Mouse (Mus musculus): ENCODE data around the gene Aff1. TPM values are rescaled to one million over a fixed set of nuclear protein-coding genes. Genes with fewer than 3 reads are reported as not detected.

The Aff1 gene
- total and polyA plus RNA-seq, 2 experiments: 4.1 to 6.5 TPM

DNA sequence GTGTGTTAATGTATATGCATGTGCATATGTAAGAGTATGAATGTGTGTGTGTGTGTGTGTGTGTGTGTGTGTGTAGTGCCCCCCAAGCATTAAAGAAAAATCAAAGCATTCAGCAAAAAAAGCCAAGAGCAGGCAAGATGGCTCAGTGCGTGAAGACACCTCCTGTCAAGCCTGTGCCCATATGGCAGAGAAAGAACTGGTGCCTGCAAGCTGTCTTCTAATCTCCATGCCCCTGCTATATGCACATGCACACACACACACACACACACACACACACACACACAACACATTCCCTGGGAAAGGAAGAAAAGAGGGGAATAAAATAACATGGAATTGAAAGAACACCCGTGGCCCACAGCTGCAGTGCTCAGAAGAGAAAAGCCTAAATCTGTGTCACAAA, 165.0 kb downstream of the Aff1 start:
- Histone ChIP-seq H3K9ac (ENCODE audit: low read depth, low read length) (no peak overlapping the region), H3K79me2 (ENCODE audit: control insufficient read depth, insufficient read depth, low read length) (no peaks in the 10 kb centered on the region), H3K4me3 (ENCODE audit: insufficient read depth, low read depth, low read length) (no peak overlapping the region), H3K27ac (replicated peaks; ENCODE audit: insufficient read depth, low read depth, low read length) (no peak overlapping the region), H3K27me3 (ENCODE audit: control insufficient read depth, insufficient read depth, low read length) (no peaks in the 10 kb centered on the region), H3K4me1 (ENCODE audit: control insufficient read depth, insufficient read depth, low read length) (peaks cover 4% of the 10 kb centered on the region; the same call in 1 of the 2 replicates), H3K36me3 (ENCODE audit: control insufficient read depth, insufficient read depth, low read length) (peaks cover 2% of the 10 kb centered on the region; the same call in 1 of the 2 replicates)
- no peak for DNase-seq (ENCODE audit: extremely low read depth, low read depth, low spot score)
- WGBS: 84% methylated on average over 2 of the region's 2 CpGs
- TF ChIP-seq POLR2A (IDR thresholded peaks at IDR 0.05; ENCODE audit: extremely low read depth, insufficient read depth, low read length) (no peak), CTCF (IDR thresholded peaks at IDR 0.05; ENCODE audit: low read depth, low read length) (no peak)

DNA sequence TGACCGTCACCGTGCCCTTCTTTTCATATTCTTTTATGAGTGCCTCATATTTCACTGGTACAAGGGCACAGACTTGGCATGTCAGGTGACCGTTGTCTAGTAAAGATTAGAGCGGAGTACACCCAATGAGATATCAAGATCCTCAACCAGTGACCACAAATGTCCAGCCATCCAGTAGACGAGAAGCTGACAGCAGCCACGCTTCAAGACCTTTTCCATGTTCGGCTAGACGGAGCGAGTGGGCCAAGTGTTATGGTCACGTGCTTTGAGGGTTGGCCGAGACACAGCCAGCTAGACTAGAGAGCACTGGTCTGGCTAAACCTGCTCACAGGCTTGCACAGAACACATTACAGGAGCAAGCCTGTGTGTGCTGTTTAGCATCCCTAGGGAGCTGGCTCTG, 168.4 kb downstream of the Aff1 start:
- TF ChIP-seq CTCF (IDR thresholded peaks at IDR 0.05; ENCODE audit: low read depth, low read length): no peak
- no peak for TF ChIP-seq POLR2A (IDR thresholded peaks at IDR 0.05; ENCODE audit: extremely low read depth, insufficient read depth, low read length)
- H3K27ac ChIP-seq (replicated peaks; ENCODE audit: insufficient read depth, low read depth, low read length): no peak overlapping the region
- H3K27me3 ChIP-seq (ENCODE audit: control insufficient read depth, insufficient read depth, low read length): no peaks in the 10 kb centered on the region
- WGBS: 98% methylated on average over 11 of the region's 11 CpGs
- H3K4me1 ChIP-seq (ENCODE audit: control insufficient read depth, insufficient read depth, low read length): peaks cover 4% of the 10 kb centered on the region; the same call in 1 of the 2 replicates
- DNase-seq (ENCODE audit: extremely low read depth, low read depth, low spot score): no peak
- no peaks in the 10 kb centered on the region for H3K79me2 ChIP-seq (ENCODE audit: control insufficient read depth, insufficient read depth, low read length)
- no peak overlapping the region for H3K4me3 ChIP-seq (ENCODE audit: insufficient read depth, low read depth, low read length)
- no peaks in the 10 kb centered on the region for H3K36me3 ChIP-seq (ENCODE audit: control insufficient read depth, insufficient read depth, low read length)
- no peak overlapping the region for H3K9ac ChIP-seq (ENCODE audit: low read depth, low read length)

DNA sequence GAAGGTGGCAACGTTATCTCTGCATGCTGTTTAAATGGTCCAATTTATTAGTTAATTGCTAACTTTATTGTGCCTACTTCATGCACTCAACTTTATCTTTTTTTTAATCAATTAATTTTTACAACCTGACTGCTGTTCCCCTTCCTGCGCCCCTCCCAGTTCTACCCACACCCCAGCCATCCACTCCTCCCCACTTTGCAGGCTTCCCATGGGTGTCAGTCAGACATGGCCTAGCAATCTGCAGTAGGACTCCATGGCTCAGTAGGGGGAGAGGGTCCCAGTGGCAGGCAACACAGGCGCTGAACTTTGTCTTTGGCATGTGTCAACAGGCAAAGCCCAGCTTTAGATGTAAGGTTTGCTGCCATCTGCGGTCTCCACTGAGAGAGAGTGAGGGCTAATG, 171.6 kb downstream of the Aff1 start:
- TF ChIP-seq POLR2A (IDR thresholded peaks at IDR 0.05; ENCODE audit: extremely low read depth, insufficient read depth, low read length): no peak
- TF ChIP-seq CTCF (IDR thresholded peaks at IDR 0.05; ENCODE audit: low read depth, low read length): no peak
- H3K79me2 ChIP-seq (ENCODE audit: control insufficient read depth, insufficient read depth, low read length): no peaks in the 10 kb centered on the region
- H3K27me3 ChIP-seq (ENCODE audit: control insufficient read depth, insufficient read depth, low read length): no peaks in the 10 kb centered on the region
- no peak for DNase-seq (ENCODE audit: extremely low read depth, low read depth, low spot score)
- WGBS: 91% methylated on average over 4 of the region's 4 CpGs
- H3K36me3 ChIP-seq (ENCODE audit: control insufficient read depth, insufficient read depth, low read length): no peaks in the 10 kb centered on the region; the same call in 1 of the 2 replicates
- no peak overlapping the region for H3K27ac ChIP-seq (replicated peaks; ENCODE audit: insufficient read depth, low read depth, low read length)
- no peak overlapping the region for H3K4me3 ChIP-seq (ENCODE audit: insufficient read depth, low read depth, low read length)
- H3K4me1 ChIP-seq (ENCODE audit: control insufficient read depth, insufficient read depth, low read length): no peaks in the 10 kb centered on the region
- H3K9ac ChIP-seq (ENCODE audit: low read depth, low read length): no peak overlapping the region

DNA sequence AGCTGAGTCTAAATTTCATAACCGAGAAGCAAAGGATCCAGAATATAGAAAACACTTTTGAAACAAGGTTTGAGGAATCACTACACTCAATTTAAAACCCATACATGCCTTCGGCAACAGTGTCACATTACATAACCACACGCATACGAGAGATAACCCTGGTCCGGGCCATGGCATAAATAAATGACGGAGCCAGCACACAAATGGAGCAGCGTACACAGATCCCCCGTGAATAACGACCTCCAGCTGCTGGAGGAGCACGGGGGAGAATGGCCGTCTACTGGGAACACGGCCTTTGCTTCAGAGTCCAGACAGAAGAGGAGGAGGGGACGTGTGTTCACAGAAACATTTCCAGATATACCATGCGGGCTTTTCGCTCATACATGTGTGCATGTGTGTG, 197.6 kb downstream of the Aff1 start:
- no peaks in the 10 kb centered on the region; the same call in 1 of the 2 replicates for H3K79me2 ChIP-seq (ENCODE audit: control insufficient read depth, insufficient read depth, low read length)
- DNase-seq (ENCODE audit: extremely low read depth, low read depth, low spot score): no peak
- 85% methylated on average over 15 of the region's 15 CpGs for WGBS
- no peak overlapping the region for H3K9ac ChIP-seq (ENCODE audit: low read depth, low read length)
- H3K27me3 ChIP-seq (ENCODE audit: control insufficient read depth, insufficient read depth, low read length): no peaks in the 10 kb centered on the region
- H3K4me3 ChIP-seq (ENCODE audit: insufficient read depth, low read depth, low read length): no peak overlapping the region
- TF ChIP-seq POLR2A (IDR thresholded peaks at IDR 0.05; ENCODE audit: extremely low read depth, insufficient read depth, low read length) (no peak), CTCF (IDR thresholded peaks at IDR 0.05; ENCODE audit: low read depth, low read length) (no peak)
- H3K36me3 ChIP-seq (ENCODE audit: control insufficient read depth, insufficient read depth, low read length): 0 out of 2 replicates have a peak, but pooled peaks cover 1% of the 10 kb centered on the region
- no peak overlapping the region for H3K27ac ChIP-seq (replicated peaks; ENCODE audit: insufficient read depth, low read depth, low read length)
- no peaks in the 10 kb centered on the region for H3K4me1 ChIP-seq (ENCODE audit: control insufficient read depth, insufficient read depth, low read length)

DNA sequence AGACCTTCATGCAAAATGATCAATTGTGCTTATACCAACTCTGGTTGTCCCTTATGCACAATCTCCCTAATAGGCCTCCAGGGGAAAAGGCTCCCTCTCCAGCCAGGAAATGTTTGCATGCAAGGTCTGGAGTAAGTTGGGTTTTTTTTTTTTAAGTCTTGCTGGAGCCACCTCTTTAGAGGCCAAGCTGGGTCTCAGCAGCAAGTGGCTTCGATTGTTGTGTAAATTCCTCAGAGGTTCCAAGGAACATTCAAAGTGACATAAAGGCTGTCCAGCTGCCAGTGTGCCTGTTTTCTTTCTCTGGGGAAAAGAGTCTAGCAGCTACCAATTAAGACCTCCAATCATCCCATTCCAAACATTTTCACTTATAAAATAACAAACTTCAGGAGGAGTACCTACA, 206.1 kb downstream of the Aff1 start:
- 65% methylated on average over 1 of the region's 1 CpGs for WGBS

More for the DNA sequence above, 206.1 kb downstream of the Aff1 start:
- Histone ChIP-seq H3K4me3 (ENCODE audit: insufficient read depth, low read depth, low read length) (no peak overlapping the region), H3K27ac (replicated peaks; ENCODE audit: insufficient read depth, low read depth, low read length) (no peak overlapping the region), H3K36me3 (ENCODE audit: control insufficient read depth, insufficient read depth, low read length) (no peaks in the 10 kb centered on the region), H3K79me2 (ENCODE audit: control insufficient read depth, insufficient read depth, low read length) (peaks cover 9% of the 10 kb centered on the region; the same call in 1 of the 2 replicates), H3K27me3 (ENCODE audit: control insufficient read depth, insufficient read depth, low read length) (no peaks in the 10 kb centered on the region), H3K9ac (ENCODE audit: low read depth, low read length) (no peak overlapping the region), H3K4me1 (ENCODE audit: control insufficient read depth, insufficient read depth, low read length) (no peaks in the 10 kb centered on the region)
- no peak for DNase-seq (ENCODE audit: extremely low read depth, low read depth, low spot score)
- no peak for TF ChIP-seq CTCF (IDR thresholded peaks at IDR 0.05; ENCODE audit: low read depth, low read length)
- no peak for TF ChIP-seq POLR2A (IDR thresholded peaks at IDR 0.05; ENCODE audit: extremely low read depth, insufficient read depth, low read length)

Other genes starting within 250 kb of the Aff1 start
- 0.34 and 0.37 TPM in 2 replicates for gene Slc10a6, start 63.0 kb upstream of the Aff1 start, total RNA-seq (2014; rRNA removed)
- 0.06 TPM in 1 of 2 replicates, not detected in the other for gene Slc10a6, start 63.0 kb upstream of the Aff1 start, polyA plus RNA-seq (2012; rRNA removed)
- not detected in 2 replicates for gene 1700016H13Rik, start 36.4 kb upstream of the Aff1 start, total RNA-seq (2014; rRNA removed)
- not detected in 2 replicates for gene 1700016H13Rik, start 36.4 kb upstream of the Aff1 start, polyA plus RNA-seq (2012; rRNA removed)
- 2.6 and 2.8 TPM in 2 replicates for gene Klhl8, start 218.9 kb downstream of the Aff1 start, total RNA-seq (2014; rRNA removed)
- gene Klhl8, start 218.9 kb downstream of the Aff1 start, polyA plus RNA-seq (2012; rRNA removed): 1.2 and 1.3 TPM in 2 replicates

All from liver, adult 2 months (tissue).